Mouse (Mus musculus): ENCODE measurements at regions not wholly inside any gene's neighbourhood (a gene's known extent, or its start where the extent isn't known, plus 50 kb on each side); places are given as distances from the start of the nearest gene placed in this dataset.

- Histone ChIP-seq H3K4me3 (ENCODE audit: control insufficient read depth in 1 of 2, insufficient read depth in 1 of 2, low read depth in 2 of 2, low read length in 2 of 2) (no peak overlapping the region), H3K9ac (ENCODE audit: control insufficient read depth, low read depth, low read length, poor library complexity, severe bottlenecking) (no peak overlapping the region), H3K27ac (ENCODE audit: control insufficient read depth, low read depth, low read length) (no peak overlapping the region), H3K79me2 (ENCODE audit: control insufficient read depth, insufficient read depth, low read length, poor library complexity) (no peaks in the 10 kb centered on the region), H3K4me1 (ENCODE audit: control insufficient read depth in 1 of 2, insufficient read depth in 2 of 2, low read length in 2 of 2) (no peaks in the 10 kb centered on the region), H3K9me3 (replicated peaks; ENCODE audit: insufficient read depth, low read length) (no peaks in the 10 kb centered on the region), H3K36me3 (ENCODE audit: control insufficient read depth in 1 of 2, insufficient read depth in 2 of 2, low read length in 2 of 2) (no peaks in the 10 kb centered on the region), H3K27me3 (ENCODE audit: control insufficient read depth in 1 of 2, insufficient read depth in 2 of 2, low read length in 2 of 2) (no peaks in the 10 kb centered on the region)
- DNase-seq (ENCODE audit: low read depth, low spot score), result no peak
- TF ChIP-seq ETS1 (IDR thresholded peaks at IDR 0.05; ENCODE audit: low read depth, low read length) (no peak), MAZ (IDR thresholded peaks at IDR 0.05; ENCODE audit: low read depth, low read length) (no peak), KAT2A (conservative IDR thresholded peaks at IDR 0.05; ENCODE audit: low read depth, low read length) (no peak), POLR2AphosphoS2 (IDR thresholded peaks at IDR 0.05; ENCODE audit: low read length) (no peak), ZKSCAN1 (IDR thresholded peaks at IDR 0.05; ENCODE audit: low read depth, low read length) (no peak), SMC3 (IDR thresholded peaks at IDR 0.05; ENCODE audit: low read depth, low read length) (no peak), UBTF (IDR thresholded peaks at IDR 0.05; ENCODE audit: borderline replicate concordance, insufficient read depth, low read depth, low read length) (no peak), ZC3H11A (IDR thresholded peaks at IDR 0.05; ENCODE audit: low read depth, low read length) (no peak), POLR2A (IDR thresholded peaks at IDR 0.05; ENCODE audit: control insufficient read depth in 1 of 2, insufficient read depth in 1 of 2, low read depth in 1 of 2, low read length in 2 of 2, poor library complexity in 1 of 2) (no peak), MAX (IDR thresholded peaks at IDR 0.05; ENCODE audit: low read length) (no peak), RCOR1 (IDR thresholded peaks at IDR 0.05; ENCODE audit: low read depth, low read length) (no peak), MXI1 (IDR thresholded peaks at IDR 0.05; ENCODE audit: low read depth, low read length) (no peak), TAL1 (IDR thresholded peaks at IDR 0.05; ENCODE audit: low read length) (no peak), MYB (IDR thresholded peaks at IDR 0.05; ENCODE audit: low read depth, low read length) (no peak), CHD1 (IDR thresholded peaks at IDR 0.05; ENCODE audit: low read depth, low read length) (no peak), NRF1 (IDR thresholded peaks at IDR 0.05; ENCODE audit: insufficient read depth, low read depth, low read length, poor library complexity, severe bottlenecking) (no peak), RAD21 (IDR thresholded peaks at IDR 0.05; ENCODE audit: low read depth, low read length) (no peak), HCFC1 (IDR thresholded peaks at IDR 0.05; ENCODE audit: low read depth, low read length) (no peak)
These were observed 190.3 kb upstream of the Smarca2 start for GRCm38 (mm10) chr19:26414476-26415024.

GRCm38 (mm10) chr19:26419781-26420180 is 185.1 kb upstream of the Smarca2 start:
- Histone ChIP-seq H3K27me3 (ENCODE audit: control insufficient read depth in 1 of 2, insufficient read depth in 2 of 2, low read length in 2 of 2) (no peaks in the 10 kb centered on the region), H3K79me2 (ENCODE audit: control insufficient read depth, insufficient read depth, low read length, poor library complexity) (no peaks in the 10 kb centered on the region), H3K27ac (ENCODE audit: control insufficient read depth, low read depth, low read length) (no peak overlapping the region), H3K4me3 (ENCODE audit: control insufficient read depth in 1 of 2, insufficient read depth in 1 of 2, low read depth in 2 of 2, low read length in 2 of 2) (no peak overlapping the region), H3K9me3 (replicated peaks; ENCODE audit: insufficient read depth, low read length) (no peaks in the 10 kb centered on the region), H3K4me1 (ENCODE audit: control insufficient read depth in 1 of 2, insufficient read depth in 2 of 2, low read length in 2 of 2) (no peaks in the 10 kb centered on the region), H3K9ac (ENCODE audit: control insufficient read depth, low read depth, low read length, poor library complexity, severe bottlenecking) (no peak overlapping the region), H3K36me3 (ENCODE audit: control insufficient read depth in 1 of 2, insufficient read depth in 2 of 2, low read length in 2 of 2) (no peaks in the 10 kb centered on the region)
- no peak for DNase-seq (ENCODE audit: low read depth, low spot score)
- no peak for TF ChIP-seq RCOR1 (IDR thresholded peaks at IDR 0.05; ENCODE audit: low read depth, low read length)
- TF ChIP-seq POLR2AphosphoS5 (IDR thresholded peaks at IDR 0.05; ENCODE audit: borderline replicate concordance, low read depth, low read length), result no peak
- TF ChIP-seq BHLHE40 (IDR thresholded peaks at IDR 0.05; ENCODE audit: borderline replicate concordance, low read depth, low read length), result no peak
- TF ChIP-seq ETS1 (IDR thresholded peaks at IDR 0.05; ENCODE audit: low read depth, low read length), result no peak
- TF ChIP-seq ZKSCAN1 (IDR thresholded peaks at IDR 0.05; ENCODE audit: low read depth, low read length), result no peak
- no peak for TF ChIP-seq ZC3H11A (IDR thresholded peaks at IDR 0.05; ENCODE audit: low read depth, low read length)
- TF ChIP-seq MYB (IDR thresholded peaks at IDR 0.05; ENCODE audit: low read depth, low read length), result no peak
- TF ChIP-seq MYC (IDR thresholded peaks at IDR 0.05; ENCODE audit: low read depth, low read length), result no peak
- no peak for TF ChIP-seq POLR2A (IDR thresholded peaks at IDR 0.05; ENCODE audit: control insufficient read depth in 1 of 2, insufficient read depth in 1 of 2, low read depth in 1 of 2, low read length in 2 of 2, poor library complexity in 1 of 2)
- TF ChIP-seq CTCF (IDR thresholded peaks at IDR 0.05 in 2 of 3, conservative IDR thresholded peaks at IDR 0.05 in 1 of 3; ENCODE audit: control insufficient read depth in 1 of 3, insufficient read depth in 1 of 3, low read depth in 2 of 3, low read length in 3 of 3, poor library complexity in 1 of 3, severe bottlenecking in 1 of 3), result no peak
- no peak for TF ChIP-seq TCF12 (IDR thresholded peaks at IDR 0.05; ENCODE audit: low read depth, low read length)
- no peak for TF ChIP-seq UBTF (IDR thresholded peaks at IDR 0.05; ENCODE audit: borderline replicate concordance, insufficient read depth, low read depth, low read length)
- TF ChIP-seq NELFE (IDR thresholded peaks at IDR 0.05; ENCODE audit: low read depth, low read length), result no peak
- no peak for TF ChIP-seq JUND (IDR thresholded peaks at IDR 0.05; ENCODE audit: low read depth, low read length)
